Mouse (Mus musculus) neutrophil, adult 83 days (primary cell): ENCODE results near the gene Nt5m. TPM values are rescaled to one million over a fixed set of nuclear protein-coding genes. Genes with fewer than 3 reads are reported as not detected.

ENCODE experiments used
- total RNA-seq, 2 experiments: library from RNA; stranded (reverse); gene quantifications; one replicate each; pipeline ENCODE4 v1.2.4; 2023

The Nt5m gene
- total RNA-seq: 1 to 10 TPM; 6.1 to 6.8 TPM

GRCm38 (mm10) chr11:59839008-59839458 lies at the start of gene Nt5m:
Gene Nt5m, plus strand, starts transcription at chr11:59839447.

GRCm38 (mm10) chr11:59809670-59810474 lies 29.4 kb upstream of the Nt5m start, which contains the start of gene Flcn:
Gene Flcn, minus strand, starts transcription at chr11:59810016.

GRCm38 (mm10) chr11:59839459-59840126 lies 346 bp downstream of the Nt5m start, which contains the start of gene Cops3:
Gene Cops3, minus strand, starts transcription at chr11:59839838.

Other genes with a start within 250 kb of the Nt5m start
- gene Olfr223, start 246.2 kb upstream of the Nt5m start, total RNA-seq: not detected
- gene Mprip, start 178.1 kb upstream of the Nt5m start, total RNA-seq: 10 to 100 TPM; 46.3 to 51.8 TPM
- gene Pld6, start 51.8 kb upstream of the Nt5m start, total RNA-seq: not detected
- gene Flcn, start 29.4 kb upstream of the Nt5m start, total RNA-seq: 10 to 100 TPM; 36.6 to 36.9 TPM
- gene Cops3, start 391 bp downstream of the Nt5m start, total RNA-seq: 10 to 100 TPM; 42.3 to 56.3 TPM
- gene Med9, start 108.8 kb downstream of the Nt5m start, total RNA-seq: 1 to 10 TPM; 7.2 to 8.2 TPM
- under 1 TPM; 0.42 to 0.75 TPM for gene Rasd1, start 125.5 kb downstream of the Nt5m start, total RNA-seq
- gene Pemt, start 207.0 kb downstream of the Nt5m start, total RNA-seq: 1 to 10 TPM in 1 of 2 experiments, under 1 TPM in 1; 0.73 to 3.3 TPM